Mouse (Mus musculus) limb, embryonic 15.5 days (tissue): ENCODE results near the gene Gm5926. TPM values are rescaled to one million over a fixed set of nuclear protein-coding genes. Genes with fewer than 3 reads are reported as not detected.
"Not testable (repeated sequence)": the region's sequence is repeated elsewhere in the genome, so short reads cannot be mapped to it uniquely, and the experiment has no call there.

Source experiments
- ATAC-seq: fragments of 200-750 bp; cut with Nextera tagmentation; 2 replicates; pipeline ENCODE4 v1.8.0; 2017; ENCODE audit warnings: low read depth, moderate TSS enrichment; ENCODE audit not compliant: insufficient number of reproducible peaks, low FRiP score, low TSS enrichment
- H3K27ac ChIP-seq: fragments of 300-500 bp; sonication (generic); 2 replicates; pipeline ENCODE4 v1.5.1; 2015; ENCODE audit warnings: moderate library complexity, mild to moderate bottlenecking, inconsistent platforms
- H3K27me3 ChIP-seq: fragments of 300-500 bp; sonication (generic); 2 replicates; pipeline ENCODE4 v1.6.1; 2015; ENCODE audit warnings: inconsistent platforms
- H3K36me3 ChIP-seq: fragments of 300-500 bp; sonication (generic); 2 replicates; pipeline ENCODE4 v1.6.1; 2015; ENCODE audit warnings: inconsistent platforms
- H3K4me1 ChIP-seq: fragments of 300-500 bp; sonication (generic); 2 replicates; pipeline ENCODE4 v1.6.1; 2015; ENCODE audit warnings: inconsistent platforms
- H3K4me2 ChIP-seq: fragments of 300-500 bp; sonication (generic); 2 replicates; pipeline ENCODE4 v1.6.1; 2015; ENCODE audit warnings: mild to moderate bottlenecking, inconsistent platforms
- H3K4me3 ChIP-seq: fragments of 300-500 bp; sonication (generic); 2 replicates; pipeline ENCODE4 v1.5.1; 2015; ENCODE audit warnings: mild to moderate bottlenecking, inconsistent platforms
- H3K9ac ChIP-seq: fragments of 300-500 bp; sonication (generic); 2 replicates; pipeline ENCODE4 v1.6.1; 2015; ENCODE audit warnings: inconsistent platforms
- H3K9me3 ChIP-seq: fragments of 300-500 bp; sonication (generic); 2 replicates; pipeline ENCODE4 v1.6.1; 2016; ENCODE audit warnings: inconsistent platforms
- WGBS: fragments of 180-500 bp; shearing (Covaris S2); methylation state at CpG from one replicate; pipeline ENCODE4 v1.1.7; 2015; 5-methylcytosine and 5-hydroxymethylcytosine counted together
- polyA plus RNA-seq: library from polyadenylated mRNA; unstranded; fragments of >200 nt; fragmentation: Nextera tagmentation; extraction: Ambion mirVana; gene quantifications from 2 replicates; pipeline ENCODE4 v1.2.1, GENCODE M21; 2015

The Gm5926 gene
- not detected in 2 replicates for polyA plus RNA-seq

- H3K4me2 ChIP-seq, H3K4me1 ChIP-seq, H3K4me3 ChIP-seq, H3K36me3 ChIP-seq, ATAC-seq, H3K27ac ChIP-seq, H3K27me3 ChIP-seq, H3K9me3 ChIP-seq, H3K9ac ChIP-seq: not testable (repeated sequence)
- WGBS: no CpG with 5 or more reads among the region's 1 CpGs
Measured at GRCm38 (mm10) chrX:32650416-32650815, at the start of gene Gm5926. TSS of gene Gm5926 (plus strand) at chrX:32650716.

- not testable (repeated sequence) for H3K4me1 ChIP-seq, ATAC-seq, H3K27me3 ChIP-seq, H3K4me3 ChIP-seq, H3K36me3 ChIP-seq, H3K9me3 ChIP-seq, H3K9ac ChIP-seq, H3K27ac ChIP-seq, H3K4me2 ChIP-seq
- 88% methylated on average over 1 of the region's 2 CpGs for WGBS
Measured at GRCm38 (mm10) chrX:32601008-32601407, 49.5 kb upstream of the Gm5926 start.

GRCm38 (mm10) chrX:32601425-32601824, 49.1 kb upstream of the Gm5926 start:
- H3K4me1 ChIP-seq, H3K36me3 ChIP-seq, H3K27me3 ChIP-seq, H3K27ac ChIP-seq, ATAC-seq, H3K9ac ChIP-seq, H3K4me3 ChIP-seq, H3K4me2 ChIP-seq, H3K9me3 ChIP-seq: not testable (repeated sequence)
- WGBS: 83% methylated on average over 3 of the region's 3 CpGs

Other genes starting within 250 kb of the Gm5926 start
- gene Btbd35f1, start 90.7 kb upstream of the Gm5926 start, polyA plus RNA-seq: not detected in 2 replicates
- gene Btbd35f21, start 75.4 kb downstream of the Gm5926 start, polyA plus RNA-seq: not detected in 2 replicates
- not detected in 2 replicates for gene Btbd35f30, start 243.9 kb downstream of the Gm5926 start, polyA plus RNA-seq